Mouse (Mus musculus): Measurements from ENCODE around the gene Usp12.

DNA sequence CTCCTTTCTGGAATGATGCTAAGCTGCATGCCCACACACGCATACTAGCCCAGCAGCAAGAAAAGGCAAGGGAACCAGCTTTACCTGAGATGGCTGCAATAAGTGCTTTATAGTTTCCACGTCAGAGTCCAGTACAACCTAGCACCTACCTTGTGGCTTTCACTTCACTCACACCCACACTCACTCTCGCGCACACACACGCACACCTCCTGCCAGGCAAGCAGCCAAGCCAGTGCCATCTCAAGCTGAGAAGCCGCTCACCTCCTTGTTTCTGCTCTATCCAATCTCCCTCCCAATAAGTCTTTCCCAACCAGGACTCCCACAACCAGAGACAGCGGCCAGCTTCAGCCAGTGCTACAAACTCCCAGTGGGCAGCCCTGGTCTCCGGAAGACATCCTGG, 3.9 kb downstream of the Usp12 start:
- TF ChIP-seq TAL1 (conservative IDR thresholded peaks at IDR 0.05; ENCODE audit: low read depth, low read length) = no peak
- TF ChIP-seq CTCF (IDR thresholded peaks at IDR 0.05; ENCODE audit: low read depth, low read length) = no peak
- no peak for TF ChIP-seq GATA2 (IDR thresholded peaks at IDR 0.05; ENCODE audit: borderline replicate concordance, low read depth, low read length)
- no peak for TF ChIP-seq GATA1 (IDR thresholded peaks at IDR 0.05; ENCODE audit: borderline replicate concordance, low read length)

All from G1E (cell line).